Mouse (Mus musculus) left cerebral cortex, postnatal 14 days (tissue): ENCODE results near the gene Eipr1. TPM values are rescaled to one million over a fixed set of nuclear protein-coding genes. Genes with fewer than 3 reads are reported as not detected.

Experiments
- DNase-seq, 2 experiments: peaks; one replicate each; pipeline ENCODE4 v3.0.0; 2021 to 2022; ENCODE audit warnings: low spot score in 2 of 2, mixed read lengths in 1 of 2
- intact Hi-C: fragments of 180-260 bp; cut with DNase I; formaldehyde crosslinking; loops from one replicate; pipeline ENCODE4 v1.15.1; 2025
- total RNA-seq, 2 experiments: library from RNA; stranded (reverse); gene quantifications; 2 replicates each; pipeline ENCODE4 v1.2.3; 2021

Gene Eipr1
- total RNA-seq, 2 experiments from 2014 or later: 59.7 to 60.1 TPM

- intact Hi-C loops: no loop called here
Measured at GRCm38 (mm10) chr12:28808786-28809375, 57.3 kb downstream of the Eipr1 start.

GRCm38 (mm10) chr12:28809756-28810337 is 58.2 kb downstream of the Eipr1 start:
- intact Hi-C loops: no loop called here
- DNase-seq: no peak

More at GRCm38 (mm10) chr12:28808786-28809375, 57.3 kb downstream of the Eipr1 start:
- DNase-seq: no peak

- intact Hi-C loops: no loop called here
- no peak for DNase-seq
Measured at GRCm38 (mm10) chr12:28816681-28817426, 65.3 kb downstream of the Eipr1 start.

- peak; percentile 35 to 41 for DNase-seq
- intact Hi-C loops: no loop called here
Measured at GRCm38 (mm10) chr12:28817427-28817752, 65.8 kb downstream of the Eipr1 start.

GRCm38 (mm10) chr12:28817891-28818290 is 66.3 kb downstream of the Eipr1 start:
- no peak for DNase-seq
- intact Hi-C loops: no loop called here

GRCm38 (mm10) chr12:28823518-28823917 is 71.9 kb downstream of the Eipr1 start:
- intact Hi-C loops: no loop called here
- DNase-seq: no peak

GRCm38 (mm10) chr12:28829502-28829901 is 77.9 kb downstream of the Eipr1 start:
- no peak for DNase-seq
- intact Hi-C loops: loop anchor here (5.0 kb wide), 1 partner anchor 47 kb away; no protein-coding TSS in a partner anchor

- no peak for DNase-seq
- intact Hi-C loops: loop anchor here (5.0 to 10.0 kb wide), 2 partner anchors 126 to 238 kb away; no protein-coding TSS in a partner anchor
Measured at GRCm38 (mm10) chr12:28830471-28830870, 78.9 kb downstream of the Eipr1 start.

GRCm38 (mm10) chr12:28831066-28831733 is 79.6 kb downstream of the Eipr1 start:
- intact Hi-C loops: loop anchor here (5.0 to 10.0 kb wide), 2 partner anchors 126 to 239 kb away; no protein-coding TSS in a partner anchor
- peak; percentile 65 to 84 for DNase-seq

- DNase-seq: no peak
- intact Hi-C loops: loop anchor here (5.0 to 10.0 kb wide), 2 partner anchors 129 to 242 kb away; no protein-coding TSS in a partner anchor
Measured at GRCm38 (mm10) chr12:28834266-28834665, 82.7 kb downstream of the Eipr1 start.

GRCm38 (mm10) chr12:28835683-28836082 is 84.1 kb downstream of the Eipr1 start:
- intact Hi-C loops: loop anchor here (10.0 kb wide), 1 partner anchor 131 kb away; no protein-coding TSS in a partner anchor
- no peak for DNase-seq

- intact Hi-C loops: loop anchor here (10.0 kb wide), 1 partner anchor 133 kb away; no protein-coding TSS in a partner anchor
- DNase-seq: peak in 1 of 2 experiments; percentile 42
Measured at GRCm38 (mm10) chr12:28838268-28838667, 86.7 kb downstream of the Eipr1 start.

GRCm38 (mm10) chr12:28838971-28839370 is 87.4 kb downstream of the Eipr1 start:
- intact Hi-C loops: loop anchor here (10.0 kb wide), 1 partner anchor 134 kb away; no protein-coding TSS in a partner anchor
- no peak for DNase-seq

- DNase-seq: no peak
- intact Hi-C loops: no loop called here
Measured at GRCm38 (mm10) chr12:28841179-28841698, 89.6 kb downstream of the Eipr1 start.

- intact Hi-C loops: no loop called here
- DNase-seq: no peak
Measured at GRCm38 (mm10) chr12:28845811-28846210, 94.2 kb downstream of the Eipr1 start.

GRCm38 (mm10) chr12:28847401-28847800 is 95.8 kb downstream of the Eipr1 start:
- intact Hi-C loops: no loop called here
- no peak for DNase-seq

- DNase-seq: no peak
- intact Hi-C loops: no loop called here
Measured at GRCm38 (mm10) chr12:28848726-28849612, 97.4 kb downstream of the Eipr1 start.

- DNase-seq: peak; percentile 62 to 70
Measured at GRCm38 (mm10) chr12:28859495-28860263, 108.1 kb downstream of the Eipr1 start.

More at GRCm38 (mm10) chr12:28859495-28860263, 108.1 kb downstream of the Eipr1 start:
- intact Hi-C loops: no loop called here
